Mouse (Mus musculus) liver, embryonic 16.5 days (tissue): ENCODE measurements around the gene Rreb1. TPM values are rescaled to one million over a fixed set of nuclear protein-coding genes. Genes with fewer than 3 reads are reported as not detected.

Experiments
- ATAC-seq: fragments of 200-750 bp; cut with Nextera tagmentation; 2 replicates; pipeline ENCODE4 v1.8.0; 2017; ENCODE audit warnings: low read depth, mild to moderate bottlenecking, moderate number of reproducible peaks, moderate library complexity
- H3K27ac ChIP-seq: fragments of 300-500 bp; sonication (generic); 2 replicates; pipeline ENCODE4 v1.5.1; 2014; ENCODE audit warnings: mild to moderate bottlenecking, low read length
- H3K27me3 ChIP-seq: fragments of 300-500 bp; sonication (generic); 2 replicates; pipeline ENCODE4 v1.6.1; 2014; ENCODE audit warnings: low read depth, low read length, mixed read lengths; ENCODE audit not compliant: control insufficient read depth, insufficient read depth
- H3K36me3 ChIP-seq: fragments of 300-500 bp; sonication (generic); 2 replicates; pipeline ENCODE4 v1.6.1; 2014; ENCODE audit warnings: mild to moderate bottlenecking; ENCODE audit not compliant: control insufficient read depth, insufficient read depth
- H3K4me1 ChIP-seq: fragments of 300-500 bp; sonication (generic); 2 replicates; pipeline ENCODE4 v1.6.1; 2014; ENCODE audit warnings: low read depth, low read length, mixed read lengths; ENCODE audit not compliant: control insufficient read depth
- H3K4me2 ChIP-seq: fragments of 300-500 bp; sonication (generic); 2 replicates; pipeline ENCODE4 v1.6.1; 2014; ENCODE audit warnings: low read depth, low read length, mixed read lengths
- H3K4me3 ChIP-seq: fragments of 300-500 bp; sonication (generic); 2 replicates; pipeline ENCODE4 v1.5.1; 2014; ENCODE audit warnings: low read depth, mild to moderate bottlenecking, low read length
- H3K9ac ChIP-seq: fragments of 300-500 bp; sonication (generic); 2 replicates; pipeline ENCODE4 v1.6.1; 2014; ENCODE audit warnings: low read depth, low read length
- H3K9me3 ChIP-seq: fragments of 300-500 bp; sonication (generic); replicated peaks from 2 replicates; pipeline ENCODE4 v1.6.1; 2016; ENCODE audit warnings: low read length; ENCODE audit not compliant: control insufficient read depth
- WGBS: fragments of 180-500 bp; shearing (Covaris S2); extraction: QIAGEN DNeasy Blood & Tissue Kit; methylation state at CpG from one replicate; pipeline ENCODE4 v1.1.7; 2014; ENCODE audit not compliant: insufficient replicate concordance; 5-methylcytosine and 5-hydroxymethylcytosine counted together
- polyA plus RNA-seq: library from polyadenylated mRNA; unstranded; fragments of >200 nt; fragmentation: Nextera tagmentation; extraction: Ambion mirVana; gene quantifications from 2 replicates; pipeline ENCODE4 v1.2.1, GENCODE M21; 2015

The Rreb1 gene
- polyA plus RNA-seq, 1 experiment from 2014 or later, result 5.9 TPM

DNA sequence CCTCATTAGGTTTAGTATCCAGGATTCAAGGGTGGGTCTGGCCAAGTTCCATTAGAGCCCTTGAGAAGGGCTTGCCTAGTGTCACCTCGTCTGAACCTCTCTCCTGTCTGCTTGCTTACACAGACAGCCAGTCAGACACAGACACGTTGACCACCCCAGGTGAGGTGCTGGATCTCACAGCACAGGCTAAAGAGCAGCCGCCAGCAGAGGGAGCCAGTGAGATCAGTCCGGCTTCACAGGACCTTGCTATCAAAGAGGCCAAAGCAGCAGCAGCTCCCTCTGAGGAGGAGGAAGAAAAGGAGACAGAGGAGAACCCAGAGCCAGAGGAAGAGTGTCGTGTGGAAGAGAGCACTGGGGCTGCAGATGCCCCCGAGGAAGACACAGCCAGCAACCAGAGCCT, 168.5 kb downstream of the Rreb1 start:
- Histone ChIP-seq H3K9ac (no peak overlapping the region), H3K36me3 (peaks cover 21% of the 10 kb centered on the region; the same call in 1 of the 2 replicates), H3K27ac (no peak overlapping the region), H3K4me3 (no peak overlapping the region), H3K27me3 (no peaks in the 10 kb centered on the region), H3K4me1 (peaks cover 5% of the 10 kb centered on the region), H3K9me3 (no peaks in the 10 kb centered on the region), H3K4me2 (no peak overlapping the region)
- WGBS, result 27% methylated on average over 6 of the region's 6 CpGs
- ATAC-seq, result peak; percentile 20; the same call in 1 of the 2 replicates

DNA sequence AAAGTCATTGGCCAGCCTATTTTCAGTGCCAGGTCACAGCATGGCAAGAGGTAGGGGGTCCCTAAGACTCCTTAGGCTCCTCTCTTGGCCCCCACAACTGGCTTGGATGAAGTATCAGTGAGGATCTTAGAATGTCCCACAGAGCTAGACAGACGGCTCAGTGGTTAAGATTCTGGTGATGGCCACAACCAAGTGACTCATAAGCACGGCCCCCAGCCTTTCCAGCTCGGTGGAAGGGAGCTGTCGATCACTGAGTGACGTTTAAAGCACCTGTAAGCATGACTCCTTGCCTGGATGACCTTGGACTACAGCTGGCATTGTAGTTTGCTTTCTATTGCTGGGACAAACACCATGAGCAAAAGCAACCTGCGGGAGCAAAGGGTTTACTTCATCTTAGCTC, 174.8 kb downstream of the Rreb1 start:
- H3K27ac ChIP-seq, result no peak overlapping the region
- no peak for ATAC-seq
- no peak overlapping the region for H3K4me3 ChIP-seq
- 66% methylated on average over 6 of the region's 6 CpGs for WGBS
- no peak overlapping the region for H3K4me2 ChIP-seq
- peaks cover 12% of the 10 kb centered on the region; the same call in 1 of the 2 replicates for H3K36me3 ChIP-seq
- no peaks in the 10 kb centered on the region for H3K9me3 ChIP-seq
- no peak overlapping the region for H3K9ac ChIP-seq
- no peaks in the 10 kb centered on the region for H3K27me3 ChIP-seq
- H3K4me1 ChIP-seq, result no peaks in the 10 kb centered on the region; the same call in 1 of the 2 replicates

- Histone ChIP-seq H3K4me3 (no peak overlapping the region), H3K27ac (no peak overlapping the region), H3K9ac (no peak overlapping the region), H3K4me2 (no peak overlapping the region), H3K27me3 (no peaks in the 10 kb centered on the region), H3K9me3 (no peaks in the 10 kb centered on the region), H3K4me1 (peaks cover 8% of the 10 kb centered on the region), H3K36me3 (peaks cover 5% of the 10 kb centered on the region; the same call in 1 of the 2 replicates)
- ATAC-seq, result no peak
- 28% methylated on average over 1 of the region's 1 CpGs for WGBS
These were observed 176.1 kb downstream of the Rreb1 start for GRCm38 (mm10) chr13:37954318-37954717.

GRCm38 (mm10) chr13:37958498-37959238, 180.5 kb downstream of the Rreb1 start:
- H3K27ac ChIP-seq, result peak overlapping the region; percentile 49
- H3K27me3 ChIP-seq, result no peaks in the 10 kb centered on the region
- H3K9me3 ChIP-seq, result no peaks in the 10 kb centered on the region
- 52% methylated on average over 18 of the region's 18 CpGs for WGBS
- H3K4me1 ChIP-seq, result peaks cover 9% of the 10 kb centered on the region
- no peaks in the 10 kb centered on the region for H3K36me3 ChIP-seq
- no peak overlapping the region for H3K9ac ChIP-seq
- no peak overlapping the region for H3K4me2 ChIP-seq
- ATAC-seq, result peak; percentile 66
- no peak overlapping the region for H3K4me3 ChIP-seq

- Histone ChIP-seq H3K27ac (peak overlapping the region; percentile 49), H3K9me3 (no peaks in the 10 kb centered on the region)
These were observed 181.2 kb downstream of the Rreb1 start for GRCm38 (mm10) chr13:37959239-37959907.

GRCm38 (mm10) chr13:37959936-37960335, 181.7 kb downstream of the Rreb1 start:
- Histone ChIP-seq H3K36me3 (no peaks in the 10 kb centered on the region), H3K4me3 (no peak overlapping the region), H3K4me1 (peaks cover 21% of the 10 kb centered on the region), H3K4me2 (no peak overlapping the region), H3K27ac (no peak overlapping the region), H3K9me3 (no peaks in the 10 kb centered on the region), H3K27me3 (no peaks in the 10 kb centered on the region), H3K9ac (no peak overlapping the region)
- no peak for ATAC-seq
- 76% methylated on average over 7 of the region's 7 CpGs for WGBS

More at GRCm38 (mm10) chr13:37959239-37959907, 181.2 kb downstream of the Rreb1 start:
- Histone ChIP-seq H3K4me3 (no peak overlapping the region), H3K9ac (no peak overlapping the region), H3K4me2 (no peak overlapping the region), H3K27me3 (no peaks in the 10 kb centered on the region), H3K36me3 (no peaks in the 10 kb centered on the region), H3K4me1 (peaks cover 16% of the 10 kb centered on the region)
- ATAC-seq, result no peak
- WGBS, result 59% methylated on average over 15 of the region's 15 CpGs

DNA sequence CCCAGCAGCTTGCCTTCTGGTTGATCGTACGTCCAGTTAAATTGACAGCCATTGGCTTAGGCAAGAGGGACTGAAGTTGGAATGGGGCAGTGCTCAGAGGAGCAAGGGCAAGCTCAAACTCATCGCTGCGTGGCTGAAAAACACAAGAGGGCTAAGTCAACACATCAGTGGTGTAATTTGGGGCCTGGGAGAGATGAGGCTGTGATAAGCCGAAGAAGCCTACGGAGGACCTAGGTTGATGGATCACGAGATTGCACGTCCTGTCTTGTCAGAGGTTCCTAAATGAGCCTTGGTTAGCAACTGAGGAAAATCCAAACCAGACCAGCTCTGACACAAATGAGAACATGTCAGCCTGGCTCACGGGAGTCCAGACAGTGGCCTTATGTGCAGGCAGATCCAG, 184.3 kb downstream of the Rreb1 start:
- Histone ChIP-seq H3K27me3 (no peaks in the 10 kb centered on the region), H3K9me3 (no peaks in the 10 kb centered on the region), H3K4me1 (peaks cover 41% of the 10 kb centered on the region), H3K4me3 (no peak overlapping the region), H3K4me2 (no peak overlapping the region), H3K27ac (no peak overlapping the region), H3K36me3 (no peaks in the 10 kb centered on the region), H3K9ac (no peak overlapping the region)
- WGBS, result 76% methylated on average over 9 of the region's 9 CpGs
- ATAC-seq, result no peak

GRCm38 (mm10) chr13:37963354-37964007, 185.3 kb downstream of the Rreb1 start:
- Histone ChIP-seq H3K9me3 (no peaks in the 10 kb centered on the region), H3K36me3 (no peaks in the 10 kb centered on the region), H3K27me3 (no peaks in the 10 kb centered on the region), H3K4me2 (peak overlapping the region; percentile 55), H3K9ac (peak overlapping the region; percentile 19), H3K27ac (no peak overlapping the region), H3K4me3 (peak overlapping the region; percentile 49), H3K4me1 (peaks cover 37% of the 10 kb centered on the region)
- no peak for ATAC-seq
- under 1% methylated on average over 12 of the region's 12 CpGs for WGBS
